Mouse (Mus musculus) kidney, adult 2 months (tissue): ENCODE results near the gene Hspd1.

Source experiments
- CTCF ChIP-seq: fragments of 200-500 bp; conservative IDR thresholded peaks from 2 replicates; pipeline ENCODE4 v1.5.1; 2011; ENCODE audit warnings: low read depth, mild to moderate bottlenecking, control low read depth, low read length, moderate library complexity, mixed read lengths; ENCODE audit not compliant: insufficient read depth, insufficient read length
- POLR2A ChIP-seq: fragments of 200-500 bp; IDR thresholded peaks from one replicate; pipeline ENCODE4 v1.6.1; 2011; ENCODE audit warnings: low read depth, low read length, control low read depth

GRCm38 (mm10) chr1:55055322-55056115 is 32.5 kb downstream of the Hspd1 start:
- TF ChIP-seq CTCF: no peak
- no peak for TF ChIP-seq POLR2A
